Mouse (Mus musculus): ENCODE measurements around the gene Fam189a1.
A peak's percentile ranks its signal among the peaks of the same experiment; 100 is the strongest.

The Fam189a1 gene

DNA sequence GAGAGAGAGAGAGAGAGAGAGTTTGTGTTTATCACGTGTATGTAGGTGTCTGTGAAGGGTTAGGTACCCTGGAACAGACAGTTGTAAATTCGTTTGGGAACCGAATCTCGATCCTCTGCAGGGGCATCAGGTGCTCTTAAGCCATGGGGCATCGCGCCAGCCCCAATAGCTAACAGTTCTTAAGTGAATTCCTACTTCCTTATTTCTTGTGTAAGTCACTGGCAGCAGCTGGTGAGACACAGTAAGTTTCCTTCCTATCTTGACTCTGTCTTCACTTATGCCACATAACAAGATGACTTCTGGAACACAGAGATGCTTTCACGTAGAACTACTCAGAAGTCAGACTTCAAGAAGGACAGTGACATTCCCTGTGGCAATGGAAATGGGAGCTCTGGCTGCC is 275.0 kb downstream of the Fam189a1 start:
- DNase-seq (ENCODE audit: low read depth), result no peak

DNA sequence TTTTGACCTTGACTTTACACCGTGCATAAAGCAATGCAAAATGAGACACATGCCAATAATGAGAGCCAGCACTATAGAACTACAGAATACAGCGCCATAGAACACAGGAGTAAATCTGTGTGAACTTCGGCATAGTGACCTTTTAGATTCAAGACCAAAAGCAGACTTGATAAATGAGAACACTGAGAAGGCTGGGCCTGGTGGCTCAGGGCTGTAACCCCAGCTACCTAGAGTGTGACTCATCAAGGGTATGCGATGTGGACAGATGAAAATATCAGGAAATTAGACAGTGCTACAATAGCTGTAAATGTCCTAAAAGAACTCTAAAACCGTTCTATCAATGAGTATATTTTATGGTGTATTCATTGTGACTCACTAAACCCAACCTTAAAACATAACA is 276.0 kb downstream of the Fam189a1 start:
- DNase-seq (ENCODE audit: low read depth), result no peak

DNA sequence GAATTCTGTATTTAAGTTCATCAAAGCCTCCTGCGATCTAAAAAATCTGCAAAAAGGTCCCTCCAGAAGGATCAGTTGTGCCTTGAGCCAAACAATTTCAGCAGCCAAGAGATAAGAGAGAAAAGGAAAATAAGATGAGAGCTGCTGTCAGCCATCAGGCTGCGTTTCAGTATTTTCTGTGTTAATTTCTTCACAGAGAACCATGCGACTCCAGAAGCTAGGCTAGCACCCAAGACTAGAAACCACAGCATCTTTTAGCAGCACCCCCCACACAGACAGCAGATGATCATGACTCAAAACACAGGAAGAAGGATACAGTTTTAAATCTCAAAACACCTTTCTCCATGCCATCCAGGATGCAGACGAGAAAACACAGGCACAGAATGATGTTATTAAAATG is 281.4 kb downstream of the Fam189a1 start:
- no peak for DNase-seq (ENCODE audit: low read depth)

DNA sequence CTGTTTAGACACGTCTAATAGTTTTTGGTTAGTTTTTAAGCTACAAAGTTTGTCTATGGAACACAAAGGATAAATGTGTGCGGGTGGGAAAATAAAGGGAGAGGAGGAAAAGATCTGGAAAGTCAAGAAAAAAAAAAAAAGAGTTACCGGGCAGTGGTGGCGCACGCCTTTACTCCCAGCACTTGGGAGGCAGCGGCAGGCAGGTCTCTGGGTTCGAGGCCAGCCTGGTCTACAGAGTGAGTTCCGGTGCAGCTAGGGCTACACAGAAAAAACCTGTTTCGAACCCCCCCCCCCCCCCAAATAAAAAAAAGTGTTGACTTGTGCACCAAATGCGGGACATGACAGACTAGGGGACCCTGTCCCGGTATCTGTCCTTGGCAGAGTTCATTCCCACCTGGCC is 283.1 kb downstream of the Fam189a1 start:
- DNase-seq (ENCODE audit: low read depth), result no peak

DNA sequence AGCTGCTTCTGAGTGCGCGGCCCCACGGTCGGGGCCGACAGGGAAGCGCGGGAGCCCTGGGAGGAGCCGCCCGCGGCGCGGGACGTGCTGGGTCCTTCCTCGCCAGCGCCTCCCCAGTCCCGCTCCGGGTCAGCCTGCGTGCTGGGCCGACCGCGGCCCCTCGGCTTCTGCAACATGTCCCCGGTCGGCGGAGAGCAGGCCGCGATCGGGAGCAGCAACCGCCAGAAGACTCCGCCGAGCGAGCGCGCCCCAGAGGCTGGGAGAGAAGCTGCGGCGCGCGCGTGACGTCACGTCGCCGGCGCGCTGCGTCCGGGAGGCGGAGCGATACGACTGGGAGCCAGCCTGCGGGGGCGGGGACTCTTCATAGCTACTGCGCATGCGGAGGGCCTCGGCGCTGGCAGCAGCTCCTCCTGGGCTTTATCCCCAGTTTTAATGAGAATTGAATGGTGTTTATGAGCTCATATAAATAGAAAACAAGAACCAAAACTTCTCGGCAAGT is 283.6 kb downstream of the Fam189a1 start, which contains the start of gene Nsmce3:
Gene Nsmce3, minus strand, starts transcription at position 255 of the 499 bp plus-strand sequence.
- peak; percentile 74 for DNase-seq (ENCODE audit: low read depth)

DNA sequence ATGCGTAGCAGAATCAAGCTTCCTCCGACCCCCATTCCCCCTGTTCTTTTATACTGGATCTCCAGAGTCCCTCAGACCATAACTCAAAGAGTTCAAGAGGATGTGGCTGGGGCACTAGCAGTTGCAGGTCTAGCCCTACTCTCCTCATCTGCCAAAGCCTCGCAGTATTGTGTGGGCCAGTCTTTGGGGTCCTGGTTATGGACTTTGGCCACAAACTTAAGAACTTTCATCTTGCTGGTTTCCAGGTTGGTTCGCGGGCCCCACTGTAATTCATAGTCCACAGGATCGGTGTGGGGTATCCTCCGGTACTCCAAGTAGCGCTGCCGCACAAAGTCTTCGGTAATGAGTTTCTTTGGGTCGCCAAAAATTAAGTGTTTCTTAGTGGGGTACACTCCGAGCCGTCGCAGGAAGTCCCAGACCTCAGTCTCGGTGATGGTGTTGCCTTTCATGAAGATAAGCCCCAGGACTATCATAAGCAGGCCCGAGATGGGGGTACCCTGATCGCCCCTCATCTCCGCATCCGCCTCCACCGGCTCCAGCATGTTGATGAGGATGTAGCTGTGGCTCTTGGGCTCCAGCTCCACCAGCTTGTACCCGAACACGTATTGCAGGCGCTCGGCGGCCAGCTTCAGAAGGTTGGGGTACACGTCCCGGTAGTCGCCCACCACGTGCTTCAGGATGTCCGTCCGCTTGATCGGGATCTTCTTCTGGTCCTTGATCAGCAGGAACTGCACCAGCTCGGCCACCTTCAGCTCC is 284.2 kb downstream of the Fam189a1 start:
- no peak for DNase-seq (ENCODE audit: low read depth)

DNA sequence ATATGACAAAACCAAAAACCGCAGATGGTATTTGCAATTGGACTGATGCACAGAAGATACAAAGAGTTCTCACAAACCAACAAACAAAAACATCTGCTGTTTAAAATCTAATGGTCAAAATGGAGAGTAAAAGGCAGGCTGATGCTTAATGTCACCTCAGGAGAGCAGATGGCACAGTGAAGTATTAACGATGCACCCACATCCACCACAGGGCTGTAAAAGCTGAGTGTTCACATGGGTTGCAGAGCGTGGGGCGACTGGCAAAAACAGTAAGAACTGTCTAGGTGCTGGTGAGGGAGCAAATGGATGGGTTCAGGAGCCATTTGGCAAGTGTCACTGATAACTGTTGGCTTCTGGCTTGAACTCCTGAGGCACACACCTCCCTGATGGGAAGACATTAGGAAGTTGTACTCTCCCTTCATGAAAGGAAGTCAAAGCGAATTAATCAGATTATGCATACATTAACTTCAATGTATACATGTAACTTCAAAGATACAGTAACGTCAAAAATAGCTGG is 286.8 kb downstream of the Fam189a1 start:
- no peak for DNase-seq (ENCODE audit: low read depth)

DNA sequence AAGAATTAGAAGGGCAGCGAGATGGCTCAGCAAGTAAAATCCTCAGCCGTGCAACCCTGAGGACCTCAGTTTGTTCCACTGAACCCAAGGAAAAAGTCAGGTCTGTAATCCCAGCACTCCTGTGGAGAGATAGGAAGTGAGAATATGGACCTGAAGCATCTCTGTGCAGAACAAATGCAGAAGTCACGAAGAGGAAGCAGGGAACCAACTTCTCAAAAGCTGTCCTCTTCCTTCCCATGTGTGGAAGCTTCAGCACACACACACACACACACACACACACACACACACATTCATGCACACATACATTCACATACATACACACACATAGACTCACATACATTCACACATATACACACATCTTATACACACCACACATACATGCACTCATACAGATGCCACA is 292.8 kb downstream of the Fam189a1 start:
- no peak for DNase-seq (ENCODE audit: low read depth)

DNA sequence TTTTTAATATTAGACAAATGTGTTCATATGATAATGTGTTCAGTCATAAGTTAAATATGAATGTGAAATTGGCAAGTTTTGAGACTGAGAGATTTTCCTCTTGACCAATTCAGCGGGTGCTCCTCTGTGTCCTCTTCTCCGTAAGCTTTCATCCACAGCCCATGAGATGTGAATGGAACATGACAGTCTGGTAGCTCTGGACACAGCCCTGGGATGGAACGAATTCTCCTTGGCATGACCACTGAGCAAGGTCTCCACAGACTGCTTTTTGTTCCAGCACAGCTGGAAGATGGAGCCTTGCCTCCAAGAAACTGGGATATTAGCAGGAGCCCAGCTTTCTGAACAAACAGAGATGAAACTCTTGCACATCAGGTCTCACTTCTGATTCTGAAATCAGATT is 293.4 kb downstream of the Fam189a1 start:
- no peak for DNase-seq (ENCODE audit: low read depth)

DNA sequence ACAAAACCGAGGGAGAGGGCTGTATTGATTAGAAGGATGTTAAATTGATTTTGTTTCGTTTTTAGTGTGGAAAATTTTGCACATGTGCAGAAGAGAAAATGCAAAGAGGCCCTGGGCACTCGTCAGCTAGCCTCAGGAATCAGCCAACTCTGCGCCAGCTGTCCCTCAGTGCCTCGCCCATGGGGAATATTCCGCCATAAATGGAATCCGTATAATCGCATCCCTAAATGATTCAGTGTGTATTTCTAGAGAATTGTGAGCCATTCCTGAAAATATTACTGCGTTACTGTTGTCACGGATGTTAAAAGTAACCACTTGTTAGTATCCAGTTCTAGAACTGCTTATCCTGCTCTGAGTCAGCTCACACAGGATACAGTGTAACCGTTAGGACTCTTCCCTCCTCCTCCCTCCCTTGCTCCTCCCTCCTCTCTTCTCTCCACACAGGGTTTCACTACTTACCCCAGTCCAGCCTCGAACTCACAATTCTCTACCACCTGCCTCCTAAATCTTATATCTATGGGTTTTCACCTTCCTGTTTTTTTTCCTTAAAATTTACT is 299.8 kb downstream of the Fam189a1 start:
- DNase-seq (ENCODE audit: low read depth), result no peak

DNA sequence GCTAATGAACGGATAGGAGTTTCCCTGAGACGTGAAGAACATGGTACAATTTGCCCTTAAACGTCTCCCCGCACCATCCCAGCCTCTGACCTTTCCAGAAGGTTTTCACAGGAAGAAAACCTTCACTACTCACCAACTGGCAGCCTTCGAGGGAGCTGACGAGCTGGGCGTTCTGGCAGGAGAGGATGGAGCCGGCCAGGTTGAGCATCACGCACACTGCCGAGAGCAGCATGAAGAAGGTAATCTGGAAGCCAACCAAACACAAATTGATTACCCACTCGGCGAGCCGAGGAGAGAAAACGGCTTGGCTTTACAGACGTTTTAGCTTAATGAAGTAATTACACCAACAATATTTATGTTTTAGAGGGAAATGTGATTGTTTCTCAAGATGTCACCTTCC is 300.4 kb downstream of the Fam189a1 start:
- no peak for DNase-seq (ENCODE audit: low read depth)

DNA sequence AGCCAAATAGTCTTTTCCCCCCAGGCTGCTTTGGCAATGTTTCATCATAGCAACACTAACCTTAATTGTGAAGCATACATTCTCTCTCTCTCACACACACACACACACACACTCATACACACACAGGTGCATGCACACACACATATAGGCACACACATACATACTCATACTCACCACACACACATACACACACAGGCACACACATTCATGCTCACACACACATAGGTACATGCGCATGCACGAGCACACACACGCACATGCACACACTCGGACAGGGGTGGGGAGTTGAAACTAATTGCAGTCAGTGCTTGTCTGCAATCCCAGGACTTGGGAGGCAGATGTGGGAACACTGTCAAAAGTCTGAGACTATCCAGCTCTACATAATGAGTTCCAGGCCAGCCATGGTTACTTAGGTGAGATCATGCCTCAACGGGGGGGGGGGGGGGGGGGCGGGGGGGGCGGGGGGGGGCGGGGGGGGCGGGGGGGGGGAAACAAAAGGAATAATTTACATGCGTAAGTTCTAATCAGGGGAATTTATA is 300.9 kb downstream of the Fam189a1 start:
- DNase-seq (ENCODE audit: low read depth), result no peak

DNA sequence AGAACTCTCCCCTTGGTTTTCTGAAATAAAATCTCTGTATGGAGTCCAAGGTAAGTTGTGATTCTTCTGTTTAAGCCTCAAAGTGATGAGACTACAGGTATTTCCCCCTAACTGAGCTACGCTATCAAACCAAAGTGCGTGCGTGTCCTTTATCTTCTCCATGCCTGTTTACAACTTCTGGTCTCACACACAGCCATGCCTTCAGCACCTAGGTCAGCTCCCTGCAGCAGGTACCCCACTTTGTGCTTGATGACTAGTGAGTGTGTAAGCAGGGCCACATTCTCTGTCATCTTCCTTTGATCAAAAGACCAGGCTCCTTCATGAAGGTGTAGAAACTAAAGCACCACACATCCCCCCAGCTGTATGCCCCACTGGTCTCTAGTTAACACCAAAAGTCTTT is 305.6 kb downstream of the Fam189a1 start:
- no peak for DNase-seq (ENCODE audit: low read depth)

DNA sequence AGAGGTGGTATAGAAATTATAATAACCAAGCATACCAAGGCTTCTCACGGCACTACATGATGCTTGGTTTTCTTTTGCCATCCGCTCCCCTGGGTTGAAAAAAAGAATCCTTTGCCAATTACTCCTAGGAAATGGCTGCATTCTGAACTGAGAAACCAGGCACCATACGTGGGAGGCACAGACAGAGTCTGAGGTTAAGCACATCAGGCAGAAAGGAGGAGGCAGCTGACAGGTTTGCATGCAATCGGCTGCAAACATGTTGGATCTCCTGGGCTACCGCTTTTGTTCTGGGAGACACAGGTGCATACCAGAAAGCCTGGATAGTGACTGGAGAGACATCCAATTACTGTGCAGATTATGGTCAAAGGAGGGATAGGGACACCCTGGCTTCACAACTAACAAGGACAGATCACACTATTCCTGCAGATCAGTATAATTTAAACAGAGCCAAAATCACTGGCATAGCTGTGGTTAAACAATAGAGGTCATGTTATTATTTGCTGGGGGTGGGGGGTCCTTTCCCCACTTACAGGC is 308.9 kb downstream of the Fam189a1 start:
- no peak for DNase-seq (ENCODE audit: low read depth)

DNA sequence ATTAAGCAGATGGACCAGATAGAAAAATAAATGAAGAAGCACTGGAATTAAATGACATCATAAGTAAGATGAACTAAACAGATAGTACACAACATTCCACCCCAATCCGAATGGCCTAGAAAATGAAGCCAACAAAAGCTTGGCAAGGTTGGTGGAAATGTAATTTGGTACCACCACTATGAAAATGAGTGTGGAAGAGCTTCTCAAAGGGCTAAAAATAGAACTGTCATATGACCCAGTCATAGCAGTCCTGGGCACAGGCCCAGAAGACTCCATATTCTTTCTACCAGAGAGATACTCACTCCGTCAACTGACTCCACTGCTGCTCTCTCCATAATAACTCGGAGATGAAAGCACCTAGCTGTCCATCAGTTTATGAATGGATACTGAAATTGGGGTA is 310.3 kb downstream of the Fam189a1 start:
- DNase-seq (ENCODE audit: low read depth), result no peak

DNA sequence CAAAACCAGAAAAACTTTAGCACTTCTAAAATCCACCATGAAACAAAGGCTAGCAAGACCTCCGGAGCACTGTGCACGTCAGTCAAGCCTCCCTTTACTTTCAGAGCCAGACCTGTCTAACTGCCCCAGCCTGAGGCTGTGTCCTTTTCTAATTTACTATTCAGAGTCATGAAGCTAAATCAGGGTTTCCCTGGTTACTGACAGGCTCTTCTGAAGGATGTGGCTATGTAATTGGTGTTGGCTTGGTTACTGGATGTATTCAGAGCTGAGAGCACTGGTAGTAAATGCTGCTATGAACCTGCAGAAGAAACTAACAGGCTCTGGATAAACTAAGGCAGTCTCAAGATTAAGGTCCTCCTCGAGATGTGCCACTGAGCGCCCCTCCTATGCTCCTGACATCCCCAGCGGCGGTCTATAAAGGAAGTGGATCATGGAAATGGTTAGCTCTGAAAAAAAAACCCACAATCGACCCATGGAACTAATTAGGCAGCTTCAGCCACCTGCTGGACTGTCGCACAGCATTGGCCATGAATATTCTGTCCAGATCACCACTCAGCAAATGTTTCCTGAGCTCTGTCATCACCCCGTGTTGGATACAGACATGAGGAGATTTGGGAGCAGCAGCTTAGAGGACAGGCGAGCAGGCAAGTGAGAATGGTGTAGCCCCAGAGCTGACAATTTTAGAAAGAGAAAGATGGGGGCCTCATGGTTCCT is 315.3 kb downstream of the Fam189a1 start:
- DNase-seq (ENCODE audit: low read depth), result no peak

DNA sequence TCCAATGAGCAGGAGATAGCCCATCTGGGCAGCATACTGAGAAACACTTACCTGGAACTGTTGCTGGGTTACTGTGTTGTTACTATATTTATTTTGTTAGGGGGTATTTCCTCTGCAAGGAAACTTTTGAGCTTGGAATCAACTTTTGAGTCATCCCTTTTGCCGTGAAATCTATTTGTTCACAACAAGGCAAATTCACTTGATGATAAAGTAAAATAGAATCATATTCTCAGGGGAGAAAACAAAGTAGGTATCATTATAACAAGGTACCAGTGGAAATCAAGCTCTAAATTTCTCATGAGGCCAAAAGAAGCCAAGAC is 315.8 kb downstream of the Fam189a1 start:
- DNase-seq (ENCODE audit: low read depth), result no peak

DNA sequence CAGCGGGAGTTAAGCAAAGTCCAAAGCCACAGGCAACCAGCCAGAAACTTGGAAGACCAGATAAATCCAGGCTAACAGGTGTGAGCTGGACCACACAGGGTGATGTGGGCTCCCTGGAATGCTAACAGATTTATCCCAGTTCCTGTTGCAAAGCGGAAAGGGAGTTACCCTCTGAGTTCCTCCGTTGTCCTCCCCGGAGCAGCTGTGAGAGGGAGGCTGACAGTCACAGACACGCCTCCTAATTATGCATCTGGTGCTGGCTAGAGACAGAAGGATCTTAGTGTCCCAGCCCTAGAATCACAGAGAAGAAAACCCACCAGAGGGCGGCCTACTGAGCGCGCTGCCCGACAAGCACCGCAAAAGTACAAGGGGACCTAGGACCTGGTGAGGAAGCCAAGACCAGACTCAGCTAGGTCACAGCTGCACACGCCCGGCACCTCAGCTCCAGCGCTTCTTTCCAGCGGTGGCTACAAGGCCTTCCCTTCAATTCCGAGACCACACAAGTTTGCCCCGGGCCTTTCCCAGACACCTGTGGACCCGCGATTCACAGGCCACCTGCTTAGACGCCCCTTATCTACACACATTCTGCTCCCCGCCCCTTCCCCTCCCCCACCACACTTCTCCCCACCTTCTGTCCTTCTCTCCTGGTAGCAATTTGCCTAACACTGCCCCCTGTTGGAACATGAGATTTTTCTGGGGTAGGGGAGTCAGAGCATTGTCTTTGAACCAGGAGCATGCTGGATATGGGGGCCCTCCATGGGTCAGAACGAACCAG is 316.4 kb downstream of the Fam189a1 start:
- no peak for DNase-seq (ENCODE audit: low read depth)

DNA sequence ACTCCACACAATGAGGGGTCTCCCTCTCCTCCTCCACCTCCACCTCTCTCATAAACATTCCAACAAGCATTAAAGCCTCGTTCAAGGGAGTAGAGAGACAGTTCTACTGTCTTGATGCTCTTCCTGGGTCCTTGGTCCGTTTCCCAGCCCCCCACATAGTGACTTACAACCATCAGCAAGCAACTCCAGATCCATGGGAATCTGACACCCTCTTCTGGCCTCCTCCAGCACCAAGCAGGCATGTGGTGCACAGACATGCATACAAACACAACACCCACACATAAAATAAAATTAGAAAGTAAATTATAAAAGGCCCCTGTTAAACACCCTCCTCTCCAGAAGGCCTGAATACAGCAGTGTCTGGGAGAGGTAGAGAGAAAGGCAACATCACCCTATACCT is 317.1 kb downstream of the Fam189a1 start:
- DNase-seq (ENCODE audit: low read depth), result no peak

DNA sequence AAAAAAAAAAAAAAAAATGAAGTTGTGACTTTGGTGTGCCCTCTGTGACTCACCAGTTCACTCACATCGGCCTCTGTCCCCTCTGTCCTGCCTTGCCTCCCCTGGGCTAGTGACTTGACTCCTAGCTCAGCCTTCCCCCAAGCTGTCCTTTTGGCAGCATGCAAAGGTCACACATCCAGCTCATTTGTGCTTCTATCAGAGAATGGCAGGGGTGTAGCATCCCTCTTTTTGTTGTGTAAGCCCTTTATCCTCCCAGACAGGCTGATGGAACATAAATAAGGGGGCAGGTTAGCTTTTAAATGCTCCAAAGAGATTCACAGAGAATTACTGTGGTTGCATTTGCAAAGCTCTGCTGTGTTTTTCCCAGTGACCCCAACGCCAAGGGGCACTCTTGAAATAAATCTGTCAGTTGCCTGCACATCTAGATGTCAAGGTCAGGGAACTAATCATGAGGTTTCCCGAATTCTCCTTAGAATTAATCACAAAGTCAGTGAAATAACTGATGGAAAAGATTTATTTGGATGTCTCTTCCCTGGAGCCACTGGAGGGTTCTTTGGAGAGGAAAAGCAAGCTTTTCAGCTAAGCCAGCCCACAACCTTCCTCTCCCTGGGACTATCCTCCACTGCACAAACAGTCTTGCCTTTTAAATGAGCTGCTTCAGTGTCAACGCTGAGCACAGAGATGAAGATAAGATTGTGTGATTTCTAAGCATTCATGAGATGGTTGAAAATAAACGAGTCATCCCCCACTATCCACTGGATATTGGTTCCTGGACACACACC is 326.0 kb downstream of the Fam189a1 start:
- DNase-seq (ENCODE audit: low read depth), result no peak

DNA sequence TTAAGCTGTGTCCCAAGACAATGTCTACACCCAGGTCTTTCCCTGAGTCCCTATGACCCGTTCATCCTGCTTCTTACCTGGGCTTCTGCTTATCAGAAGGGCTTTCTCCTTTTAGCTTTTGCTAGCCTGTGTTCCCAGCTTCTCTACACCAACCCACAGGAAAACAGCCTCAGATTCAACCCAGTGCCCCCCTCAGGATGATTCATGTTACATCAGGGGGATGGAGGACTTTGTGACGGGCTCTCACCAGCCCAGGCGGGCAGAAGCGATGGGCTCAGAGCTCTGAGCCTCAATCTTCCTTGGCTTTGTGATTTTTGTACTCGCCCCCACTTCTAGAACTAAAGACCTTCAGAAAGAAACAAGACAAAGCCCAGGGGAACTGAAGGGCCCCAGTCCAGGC is 335.3 kb downstream of the Fam189a1 start:
- no peak for DNase-seq (ENCODE audit: low read depth)
